Mouse (Mus musculus) MEL (cell line): ENCODE results near the gene Kcnc4.

ENCODE experiments used
- BHLHE40 ChIP-seq: IDR thresholded peaks from 2 replicates; pipeline ENCODE4 v1.6.1; 2012; ENCODE audit warnings: low read depth, mild to moderate bottlenecking, inconsistent platforms, low read length, improper control_type of control experiment, borderline replicate concordance
- CHD1 ChIP-seq: IDR thresholded peaks from 2 replicates; pipeline ENCODE4 v1.6.1; 2012; ENCODE audit warnings: low read depth, mild to moderate bottlenecking, inconsistent platforms, low read length, improper control_type of control experiment
- CTCF ChIP-seq, 3 experiments: IDR thresholded peaks in 2 of 3; conservative IDR thresholded peaks in 1 of 3; 2 replicates each; pipeline ENCODE4 v1.5.1; 2011 to 2012; ENCODE audit warnings: low read length in 3 of 3, low read depth in 2 of 3, mild to moderate bottlenecking in 2 of 3, improper control_type of control experiment in 1 of 3, inconsistent platforms in 1 of 3, mixed read lengths in 1 of 3, moderate library complexity in 1 of 3; ENCODE audit not compliant: control insufficient read depth in 1 of 3, insufficient read depth in 1 of 3, poor library complexity in 1 of 3, severe bottlenecking in 1 of 3
- ELF1 ChIP-seq: IDR thresholded peaks from 2 replicates; pipeline ENCODE4 v1.6.1; 2014; ENCODE audit warnings: low read depth, mild to moderate bottlenecking, inconsistent platforms, low read length, improper control_type of control experiment, moderate library complexity
- EP300 ChIP-seq, 2 experiments: IDR thresholded peaks; 2 replicates each; pipeline ENCODE4 v1.6.1; 2011; ENCODE audit warnings: improper control_type of control experiment in 2 of 2, low read length in 2 of 2, low read depth in 1 of 2, mild to moderate bottlenecking in 1 of 2
- GABPA ChIP-seq: IDR thresholded peaks from 2 replicates; pipeline ENCODE4 v1.6.1; 2012; ENCODE audit warnings: low read depth, mild to moderate bottlenecking, inconsistent platforms, low read length, improper control_type of control experiment, moderate library complexity
- HCFC1 ChIP-seq: IDR thresholded peaks from 2 replicates; pipeline ENCODE4 v1.6.1; 2012; ENCODE audit warnings: low read depth, mild to moderate bottlenecking, inconsistent platforms, low read length, improper control_type of control experiment, moderate library complexity
- KAT2A ChIP-seq: conservative IDR thresholded peaks from 2 replicates; pipeline ENCODE4 v1.6.1; 2012; ENCODE audit warnings: low read depth, low read length, improper control_type of control experiment, inconsistent platforms
- MEF2A ChIP-seq: IDR thresholded peaks from 2 replicates; pipeline ENCODE4 v1.6.1; 2014; ENCODE audit warnings: low read depth, mild to moderate bottlenecking, inconsistent platforms, low read length, improper control_type of control experiment; ENCODE audit not compliant: poor library complexity, insufficient replicate concordance, severe bottlenecking; ENCODE audit errors: extremely low read depth
- MYC ChIP-seq: IDR thresholded peaks from 2 replicates; pipeline ENCODE4 v1.6.1; 2011; ENCODE audit warnings: low read depth, mild to moderate bottlenecking, low read length, improper control_type of control experiment, moderate library complexity
- POLR2A ChIP-seq, 2 experiments: IDR thresholded peaks; 2 replicates each; pipeline ENCODE4 v1.6.1; 2011 to 2012; ENCODE audit warnings: low read length in 2 of 2, mild to moderate bottlenecking in 2 of 2, control low read depth in 1 of 2, improper control_type of control experiment in 1 of 2, low read depth in 1 of 2, moderate library complexity in 1 of 2; ENCODE audit not compliant: control insufficient read depth in 1 of 2, insufficient read depth in 1 of 2, poor library complexity in 1 of 2
- TAL1 ChIP-seq: IDR thresholded peaks from 2 replicates; pipeline ENCODE4 v1.6.1; 2012; ENCODE audit warnings: mild to moderate bottlenecking, inconsistent platforms, low read length, moderate library complexity, mixed read lengths
- TCF12 ChIP-seq: IDR thresholded peaks from 2 replicates; pipeline ENCODE4 v1.6.1; 2014; ENCODE audit warnings: low read depth, mild to moderate bottlenecking, inconsistent platforms, low read length, improper control_type of control experiment, moderate library complexity
- USF1 ChIP-seq: IDR thresholded peaks from 2 replicates; pipeline ENCODE4 v1.6.1; 2014; ENCODE audit warnings: low read depth, mild to moderate bottlenecking, inconsistent platforms, low read length, improper control_type of control experiment, moderate library complexity

DNA sequence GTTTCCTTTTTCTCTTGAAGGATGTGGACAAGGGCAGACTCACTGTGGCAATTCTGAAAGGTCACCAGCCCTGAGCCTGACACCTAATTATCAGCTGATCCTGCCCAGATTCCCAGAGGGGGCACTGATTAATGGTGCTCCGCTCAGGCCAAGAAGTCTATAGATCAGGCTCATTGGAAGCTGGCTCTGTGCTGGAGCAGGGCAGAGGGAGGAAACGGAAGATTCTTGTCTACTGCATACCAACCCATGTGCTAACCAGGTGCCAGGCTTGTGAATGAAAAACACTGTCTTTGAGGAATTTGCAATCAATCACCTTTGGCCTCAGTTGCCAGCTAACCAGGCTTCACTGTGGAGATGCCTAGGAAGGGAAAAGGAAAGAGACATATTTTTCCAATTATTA lies 39.2 kb downstream of the Kcnc4 start:
- TF ChIP-seq POLR2A (IDR thresholded peaks at IDR 0.05; ENCODE audit: control insufficient read depth in 1 of 2, insufficient read depth in 1 of 2, low read depth in 1 of 2, low read length in 2 of 2, poor library complexity in 1 of 2) (no peak), MYC (no peak), EP300 (IDR thresholded peaks at IDR 0.05; ENCODE audit: low read depth in 1 of 2, low read length in 2 of 2) (no peak), CTCF (IDR thresholded peaks at IDR 0.05 in 2 of 3, conservative IDR thresholded peaks at IDR 0.05 in 1 of 3; ENCODE audit: control insufficient read depth in 1 of 3, insufficient read depth in 1 of 3, low read depth in 2 of 3, low read length in 3 of 3, poor library complexity in 1 of 3, severe bottlenecking in 1 of 3) (no peak), USF1 (no peak), GABPA (no peak), HCFC1 (no peak), BHLHE40 (no peak), ELF1 (no peak), CHD1 (no peak), MEF2A (no peak), KAT2A (no peak), TCF12 (no peak), TAL1 (no peak)
